Comparison of ENCODE assay signal across 9 mouse cellular contexts in the genomic region with DNA sequence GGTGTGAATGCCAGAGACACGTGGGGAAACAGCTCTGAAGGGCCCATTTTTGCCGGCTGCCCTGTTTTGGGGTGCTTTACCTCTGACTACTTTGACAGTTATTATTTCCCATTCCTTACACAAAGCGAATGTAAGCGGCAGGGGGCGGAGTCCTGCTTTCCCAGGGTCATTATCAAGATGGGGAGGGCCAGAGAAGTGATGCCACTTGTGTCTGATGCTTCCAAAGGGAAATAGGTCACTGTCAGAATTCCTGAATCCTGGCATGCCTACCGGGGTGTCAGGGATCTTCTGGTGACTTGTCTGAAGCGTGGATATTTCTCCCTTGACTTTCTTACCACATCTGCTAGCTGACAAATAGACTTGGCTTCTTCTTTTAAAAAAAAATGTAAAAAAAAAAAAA.
DNase-seq lines count a peak whose midpoint lies in the region; ATAC-seq and TF ChIP-seq lines count a peak whose summit lies in the region.
"Had no signal": no experiment of that assay in that cellular context is flagged by ENCODE, and none has a peak within 500 bp of the region (broad histone marks: within the 10 kb centered on the region; RNA-seq: fewer than 3 reads in every experiment).

No protein-coding gene starts in this region.

- no peak overlapping the region for H3K9ac ChIP-seq in heart, embryonic 15.5 days
- peak overlapping the region; percentile 68; the same call in 1 of the 2 replicates for H3K9ac ChIP-seq in forebrain, embryonic 13.5 days
- H3K9ac ChIP-seq in midbrain, embryonic 12.5 days (replicated peaks), result no peak overlapping the region
- H3K9ac ChIP-seq: liver, embryonic 13.5 days had no signal

- TF ChIP-seq CTCF in cortical plate, adult 2 months (IDR thresholded peaks at IDR 0.05; ENCODE audit: extremely low read depth, insufficient read depth, low read length), result no peak

- 24% methylated on average over 7 of the region's 7 CpGs for WGBS in heart, embryonic 15.5 days
- 30% methylated on average over 7 of the region's 7 CpGs for WGBS in forebrain, embryonic 13.5 days
- 33% methylated on average over 7 of the region's 7 CpGs for WGBS in midbrain, embryonic 12.5 days

- no peak for ATAC-seq in heart, embryonic 15.5 days (replicated peaks; ENCODE audit: insufficient number of reproducible peaks, insufficient read depth, low FRiP score, low read depth)
- ATAC-seq in forebrain, embryonic 13.5 days, result no peak
- no peak for ATAC-seq in midbrain, embryonic 12.5 days (ENCODE audit: low FRiP score, low read depth)
- no peak for ATAC-seq in frontal cortex, adult (ENCODE audit: low TSS enrichment)
- ATAC-seq in inflammation-experienced regulatory T-cells, adult 6 months, result no peak

- H3K9me3 ChIP-seq in heart, embryonic 15.5 days (replicated peaks), result no peaks in the 10 kb centered on the region
- H3K9me3 ChIP-seq in forebrain, embryonic 13.5 days (replicated peaks), result no peaks in the 10 kb centered on the region
- no peaks in the 10 kb centered on the region for H3K9me3 ChIP-seq in midbrain, embryonic 12.5 days
- H3K9me3 ChIP-seq: liver, embryonic 13.5 days had no signal

- no peak for DNase-seq in heart, adult 8-10 months (ENCODE audit: low spot score)
- no peak for DNase-seq in thymus, postnatal 4 days
- DNase-seq: liver, embryonic 13.5 days had no signal

- H3K4me2 ChIP-seq in heart, embryonic 15.5 days, result peak overlapping the region; percentile 76
- H3K4me2 ChIP-seq in forebrain, embryonic 13.5 days, result peak overlapping the region; percentile 69
- H3K4me2 ChIP-seq in midbrain, embryonic 12.5 days (replicated peaks), result peak overlapping the region; percentile 62
- H3K4me2 ChIP-seq: liver, embryonic 13.5 days had no signal

- no peak overlapping the region for H3K27ac ChIP-seq in heart, embryonic 15.5 days
- peak overlapping the region; percentile 17; the same call in 1 of the 2 replicates for H3K27ac ChIP-seq in cortical plate, adult 2 months (ENCODE audit: insufficient read depth, low read length)
- peak overlapping the region; percentile 75; the same call in 1 of the 2 replicates for H3K27ac ChIP-seq in forebrain, embryonic 13.5 days
- no peak overlapping the region for H3K27ac ChIP-seq in midbrain, embryonic 12.5 days (replicated peaks)
- H3K27ac ChIP-seq: liver, embryonic 13.5 days had no signal

- H3K4me3 ChIP-seq in heart, embryonic 15.5 days, result peak overlapping the region; percentile 43; the same call in 1 of the 2 replicates
- peak overlapping the region; percentile 49 for H3K4me3 ChIP-seq in cortical plate, adult 2 months (ENCODE audit: insufficient read depth, low read length)
- peak overlapping the region; percentile 43 for H3K4me3 ChIP-seq in forebrain, embryonic 13.5 days
- H3K4me3 ChIP-seq in midbrain, embryonic 12.5 days, result 0 out of 2 replicates have a peak overlapping the region, but pooled peaks have one; percentile 38
- H3K4me3 ChIP-seq: liver, embryonic 13.5 days had no signal

- TF ChIP-seq POLR2A in cortical plate, adult 2 months (IDR thresholded peaks at IDR 0.05; ENCODE audit: extremely low read depth, insufficient read depth, low read length), result no peak

- peaks cover 56% of the 10 kb centered on the region for H3K27me3 ChIP-seq in heart, embryonic 15.5 days
- H3K27me3 ChIP-seq in forebrain, embryonic 13.5 days, result peaks cover 32% of the 10 kb centered on the region
- H3K27me3 ChIP-seq in midbrain, embryonic 12.5 days, result peaks cover 45% of the 10 kb centered on the region

- peaks cover 18% of the 10 kb centered on the region for H3K4me1 ChIP-seq in heart, embryonic 15.5 days (replicated peaks)
- H3K4me1 ChIP-seq in cortical plate, adult 2 months (ENCODE audit: control insufficient read depth, insufficient read depth, low read length), result peaks cover 9% of the 10 kb centered on the region
- H3K4me1 ChIP-seq in forebrain, embryonic 13.5 days, result peaks cover 18% of the 10 kb centered on the region
- H3K4me1 ChIP-seq in midbrain, embryonic 12.5 days, result peaks cover 14% of the 10 kb centered on the region
- H3K4me1 ChIP-seq: liver, embryonic 13.5 days had no signal

- H3K36me3 ChIP-seq in heart, embryonic 15.5 days, result no peaks in the 10 kb centered on the region
- H3K36me3 ChIP-seq in forebrain, embryonic 13.5 days (ENCODE audit: poor library complexity, severe bottlenecking), result no peaks in the 10 kb centered on the region
- H3K36me3 ChIP-seq in midbrain, embryonic 12.5 days, result no peaks in the 10 kb centered on the region
- H3K36me3 ChIP-seq: liver, embryonic 13.5 days had no signal

Comparison
In these comparisons a context has a peak if more than half of its experiments do, and no peak if none do; other contexts are left out.
1. H3K27ac ChIP-seq: peak in cortical plate, adult 2 months (single experiment) and forebrain, embryonic 13.5 days (single experiment); none in heart, embryonic 15.5 days (single experiment) and midbrain, embryonic 12.5 days (single experiment).
2. Peak in every context shown above with its lines, with median percentiles within 50 percentile points of each other: H3K4me2 ChIP-seq and H3K4me3 ChIP-seq.